Mouse (Mus musculus) liver, embryonic 14.5 days (tissue): ENCODE results near the gene Ppm1l.

ENCODE experiments used
- CTCF ChIP-seq: IDR thresholded peaks from 2 replicates; pipeline ENCODE4 v1.5.1; 2016; ENCODE audit warnings: antibody characterized with exemption, low read depth, control low read depth
- EP300 ChIP-seq: IDR thresholded peaks from 2 replicates; pipeline ENCODE4 v1.6.1; 2016; ENCODE audit warnings: antibody characterized with exemption, low read depth

GRCm38 (mm10) chr3:69362350-69362790 lies 45.7 kb downstream of the Ppm1l start:
- TF ChIP-seq CTCF, result no peak
- no peak for TF ChIP-seq EP300
